Mouse (Mus musculus): ENCODE measurements around the gene Kcnq5.

DNA sequence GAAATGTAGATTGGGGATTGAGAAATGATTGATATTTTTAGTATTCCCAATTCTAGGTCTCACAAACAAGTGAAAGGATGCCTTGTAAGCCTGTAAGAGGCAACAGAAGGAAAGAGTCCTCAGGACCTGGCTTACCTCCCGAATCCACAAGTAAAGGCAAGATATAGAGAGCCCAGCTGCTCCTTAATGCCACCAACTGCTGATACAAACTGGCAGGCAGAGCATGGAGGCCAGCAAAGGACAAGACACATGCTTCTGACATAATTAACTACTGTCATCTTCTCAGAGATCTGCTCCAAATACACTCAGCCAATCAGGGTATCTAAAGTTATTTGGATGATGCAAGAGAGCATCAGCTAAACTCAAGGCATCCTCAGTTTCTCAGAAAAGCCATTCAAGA lies 93.3 kb downstream of the Kcnq5 start:
- TF ChIP-seq CTCF (IDR thresholded peaks at IDR 0.05; ENCODE audit: low read depth, low read length): no peak
- no peak for TF ChIP-seq POLR2AphosphoS5 (IDR thresholded peaks at IDR 0.05; ENCODE audit: insufficient replicate concordance, low read depth, low read length)
- no peak for TF ChIP-seq GATA1 (IDR thresholded peaks at IDR 0.05; ENCODE audit: borderline replicate concordance, low read length)
- no peak for TF ChIP-seq TAL1 (conservative IDR thresholded peaks at IDR 0.05; ENCODE audit: low read depth, low read length)

Data from G1E (cell line).